Mouse (Mus musculus) MEL (cell line): ENCODE results near the gene Nwd1. TPM values are rescaled to one million over a fixed set of nuclear protein-coding genes. Genes with fewer than 3 reads are reported as not detected.

Experiments used
- DNase-seq: peaks from one replicate; pipeline ENCODE4 v3.0.0; 2011; ENCODE audit warnings: low read depth, low spot score
- H3K27ac ChIP-seq: 2 replicates; pipeline ENCODE4 v1.5.1; 2012; ENCODE audit warnings: low read depth, mild to moderate bottlenecking, control low read depth, low read length, moderate library complexity; ENCODE audit not compliant: control insufficient read depth
- H3K27me3 ChIP-seq, 2 experiments: fragments of 150-350 bp in 1 of 2; sonication (generic) in 1 of 2; 2 replicates each; pipeline ENCODE4 v1.6.1; 2012; ENCODE audit warnings: low read length in 2 of 2, mild to moderate bottlenecking in 2 of 2, improper control_type of control experiment in 1 of 2, moderate library complexity in 1 of 2; ENCODE audit not compliant: insufficient read depth in 2 of 2, control insufficient read depth in 1 of 2
- H3K36me3 ChIP-seq, 2 experiments: 2 replicates each; pipeline ENCODE4 v1.6.1; 2012 to 2014; ENCODE audit warnings: low read length in 2 of 2, improper control_type of control experiment in 1 of 2, inconsistent platforms in 1 of 2, mild to moderate bottlenecking in 1 of 2; ENCODE audit not compliant: insufficient read depth in 2 of 2, control insufficient read depth in 1 of 2
- H3K4me1 ChIP-seq, 2 experiments: fragments of 150-350 bp in 1 of 2; sonication (generic) in 1 of 2; 2 replicates each; pipeline ENCODE4 v1.6.1; 2012; ENCODE audit warnings: low read length in 2 of 2, improper control_type of control experiment in 1 of 2, mild to moderate bottlenecking in 1 of 2; ENCODE audit not compliant: insufficient read depth in 2 of 2, control insufficient read depth in 1 of 2
- H3K4me3 ChIP-seq, 2 experiments: fragments of 150-350 bp in 1 of 2; sonication (generic) in 1 of 2; 2 replicates each; pipeline ENCODE4 v1.5.1; 2012; ENCODE audit warnings: low read depth in 2 of 2, low read length in 2 of 2, mild to moderate bottlenecking in 2 of 2, moderate library complexity in 2 of 2, control low read depth in 1 of 2, improper control_type of control experiment in 1 of 2; ENCODE audit not compliant: control insufficient read depth in 1 of 2, insufficient read depth in 1 of 2
- H3K79me2 ChIP-seq: 2 replicates; pipeline ENCODE4 v1.6.1; 2012; ENCODE audit warnings: mild to moderate bottlenecking, low read length, moderate library complexity; ENCODE audit not compliant: control insufficient read depth, poor library complexity, insufficient read depth
- H3K9ac ChIP-seq: 2 replicates; pipeline ENCODE4 v1.6.1; 2012; ENCODE audit warnings: low read depth, mild to moderate bottlenecking, control low read depth, low read length, moderate library complexity; ENCODE audit not compliant: control insufficient read depth, poor library complexity, severe bottlenecking
- H3K9me3 ChIP-seq: fragments of 150-350 bp; sonication (generic); replicated peaks from 2 replicates; pipeline ENCODE4 v1.6.1; 2012; ENCODE audit warnings: mild to moderate bottlenecking, low read length, improper control_type of control experiment, moderate library complexity; ENCODE audit not compliant: insufficient read depth
- BHLHE40 ChIP-seq: IDR thresholded peaks from 2 replicates; pipeline ENCODE4 v1.6.1; 2012; ENCODE audit warnings: low read depth, mild to moderate bottlenecking, inconsistent platforms, low read length, improper control_type of control experiment, borderline replicate concordance
- CHD1 ChIP-seq: IDR thresholded peaks from 2 replicates; pipeline ENCODE4 v1.6.1; 2012; ENCODE audit warnings: low read depth, mild to moderate bottlenecking, inconsistent platforms, low read length, improper control_type of control experiment
- CHD2 ChIP-seq: IDR thresholded peaks from 2 replicates; pipeline ENCODE4 v1.6.1; 2011; ENCODE audit warnings: low read length, improper control_type of control experiment
- CTCF ChIP-seq, 3 experiments: IDR thresholded peaks in 2 of 3; conservative IDR thresholded peaks in 1 of 3; 2 replicates each; pipeline ENCODE4 v1.5.1; 2011 to 2012; ENCODE audit warnings: low read length in 3 of 3, low read depth in 2 of 3, mild to moderate bottlenecking in 2 of 3, improper control_type of control experiment in 1 of 3, inconsistent platforms in 1 of 3, mixed read lengths in 1 of 3, moderate library complexity in 1 of 3; ENCODE audit not compliant: control insufficient read depth in 1 of 3, insufficient read depth in 1 of 3, poor library complexity in 1 of 3, severe bottlenecking in 1 of 3
- E2F4 ChIP-seq: IDR thresholded peaks from 2 replicates; pipeline ENCODE4 v1.6.1; 2011; ENCODE audit warnings: low read depth, low read length, improper control_type of control experiment, borderline replicate concordance
- ELF1 ChIP-seq: IDR thresholded peaks from 2 replicates; pipeline ENCODE4 v1.6.1; 2014; ENCODE audit warnings: low read depth, mild to moderate bottlenecking, inconsistent platforms, low read length, improper control_type of control experiment, moderate library complexity
- EP300 ChIP-seq, 2 experiments: IDR thresholded peaks; 2 replicates each; pipeline ENCODE4 v1.6.1; 2011; ENCODE audit warnings: improper control_type of control experiment in 2 of 2, low read length in 2 of 2, low read depth in 1 of 2, mild to moderate bottlenecking in 1 of 2
- ETS1 ChIP-seq: IDR thresholded peaks from 2 replicates; pipeline ENCODE4 v1.6.1; 2012; ENCODE audit warnings: low read depth, mild to moderate bottlenecking, inconsistent platforms, low read length, improper control_type of control experiment, moderate library complexity
- GABPA ChIP-seq: IDR thresholded peaks from 2 replicates; pipeline ENCODE4 v1.6.1; 2012; ENCODE audit warnings: low read depth, mild to moderate bottlenecking, inconsistent platforms, low read length, improper control_type of control experiment, moderate library complexity
- GATA1 ChIP-seq: IDR thresholded peaks from 2 replicates; pipeline ENCODE4 v1.6.1; 2011; ENCODE audit warnings: low read depth, low read length, improper control_type of control experiment
- HCFC1 ChIP-seq: IDR thresholded peaks from 2 replicates; pipeline ENCODE4 v1.6.1; 2012; ENCODE audit warnings: low read depth, mild to moderate bottlenecking, inconsistent platforms, low read length, improper control_type of control experiment, moderate library complexity
- JUND ChIP-seq: IDR thresholded peaks from 2 replicates; pipeline ENCODE4 v1.6.1; 2011; ENCODE audit warnings: low read depth, mild to moderate bottlenecking, improper control_type of control experiment, low read length
- KAT2A ChIP-seq: conservative IDR thresholded peaks from 2 replicates; pipeline ENCODE4 v1.6.1; 2012; ENCODE audit warnings: low read depth, low read length, improper control_type of control experiment, inconsistent platforms
- MAFK ChIP-seq: IDR thresholded peaks from 2 replicates; pipeline ENCODE4 v1.6.1; 2011; ENCODE audit warnings: low read depth, mild to moderate bottlenecking, low read length, improper control_type of control experiment, borderline replicate concordance
- MAX ChIP-seq: IDR thresholded peaks from 2 replicates; pipeline ENCODE4 v1.6.1; 2011; ENCODE audit warnings: low read length, improper control_type of control experiment
- MAZ ChIP-seq: IDR thresholded peaks from 2 replicates; pipeline ENCODE4 v1.6.1; 2012; ENCODE audit warnings: low read depth, mild to moderate bottlenecking, inconsistent platforms, low read length, improper control_type of control experiment
- MXI1 ChIP-seq: IDR thresholded peaks from 2 replicates; pipeline ENCODE4 v1.6.1; 2011; ENCODE audit warnings: mild to moderate bottlenecking, low read depth, low read length, improper control_type of control experiment
- MYB ChIP-seq: IDR thresholded peaks from 2 replicates; pipeline ENCODE4 v1.6.1; 2011; ENCODE audit warnings: mild to moderate bottlenecking, low read depth, low read length, improper control_type of control experiment
- MYC ChIP-seq: IDR thresholded peaks from 2 replicates; pipeline ENCODE4 v1.6.1; 2011; ENCODE audit warnings: low read depth, mild to moderate bottlenecking, low read length, improper control_type of control experiment, moderate library complexity
- NELFE ChIP-seq: IDR thresholded peaks from 2 replicates; pipeline ENCODE4 v1.6.1; 2011; ENCODE audit warnings: low read depth, low read length, improper control_type of control experiment
- NRF1 ChIP-seq: IDR thresholded peaks from 2 replicates; pipeline ENCODE4 v1.6.1; 2014; ENCODE audit warnings: low read depth, mild to moderate bottlenecking, inconsistent platforms, low read length, improper control_type of control experiment, moderate library complexity; ENCODE audit not compliant: poor library complexity, insufficient read depth, severe bottlenecking
- POLR2A ChIP-seq, 2 experiments: IDR thresholded peaks; 2 replicates each; pipeline ENCODE4 v1.6.1; 2011 to 2012; ENCODE audit warnings: low read length in 2 of 2, mild to moderate bottlenecking in 2 of 2, control low read depth in 1 of 2, improper control_type of control experiment in 1 of 2, low read depth in 1 of 2, moderate library complexity in 1 of 2; ENCODE audit not compliant: control insufficient read depth in 1 of 2, insufficient read depth in 1 of 2, poor library complexity in 1 of 2
- POLR2AphosphoS2 ChIP-seq: IDR thresholded peaks from 2 replicates; pipeline ENCODE4 v1.6.1; 2011; ENCODE audit warnings: low read length, improper control_type of control experiment
- POLR2AphosphoS5 ChIP-seq: IDR thresholded peaks from 2 replicates; pipeline ENCODE4 v1.6.1; 2012; ENCODE audit warnings: low read depth, borderline replicate concordance, mild to moderate bottlenecking, inconsistent platforms, low read length, moderate library complexity, mixed read lengths
- RAD21 ChIP-seq: IDR thresholded peaks from 2 replicates; pipeline ENCODE4 v1.6.1; 2011; ENCODE audit warnings: mild to moderate bottlenecking, low read depth, low read length, improper control_type of control experiment
- RCOR1 ChIP-seq: IDR thresholded peaks from 2 replicates; pipeline ENCODE4 v1.6.1; 2012; ENCODE audit warnings: low read depth, mild to moderate bottlenecking, inconsistent platforms, low read length, improper control_type of control experiment
- SIN3A ChIP-seq: IDR thresholded peaks from 2 replicates; pipeline ENCODE4 v1.6.1; 2012; ENCODE audit warnings: low read length, improper control_type of control experiment, inconsistent platforms
- SMC3 ChIP-seq: IDR thresholded peaks from 2 replicates; pipeline ENCODE4 v1.6.1; 2011; ENCODE audit warnings: low read depth, low read length, improper control_type of control experiment
- TBP ChIP-seq: IDR thresholded peaks from 2 replicates; pipeline ENCODE4 v1.8.0; 2011; ENCODE audit warnings: low read depth, low read length, improper control_type of control experiment
- TCF12 ChIP-seq: IDR thresholded peaks from 2 replicates; pipeline ENCODE4 v1.6.1; 2014; ENCODE audit warnings: low read depth, mild to moderate bottlenecking, inconsistent platforms, low read length, improper control_type of control experiment, moderate library complexity
- USF1 ChIP-seq: IDR thresholded peaks from 2 replicates; pipeline ENCODE4 v1.6.1; 2014; ENCODE audit warnings: low read depth, mild to moderate bottlenecking, inconsistent platforms, low read length, improper control_type of control experiment, moderate library complexity
- USF2 ChIP-seq, 2 experiments: IDR thresholded peaks; 2 replicates each; pipeline ENCODE4 v1.6.1; 2011 to 2012; ENCODE audit warnings: improper control_type of control experiment in 2 of 2, low read length in 2 of 2, borderline replicate concordance in 1 of 2, inconsistent platforms in 1 of 2, low read depth in 1 of 2, mild to moderate bottlenecking in 1 of 2; ENCODE audit not compliant: insufficient read depth in 1 of 2
- ZC3H11A ChIP-seq: IDR thresholded peaks from 2 replicates; pipeline ENCODE4 v1.6.1; 2012; ENCODE audit warnings: low read depth, mild to moderate bottlenecking, inconsistent platforms, low read length, improper control_type of control experiment
- ZKSCAN1 ChIP-seq: IDR thresholded peaks from 2 replicates; pipeline ENCODE4 v1.6.1; 2012; ENCODE audit warnings: low read depth, mild to moderate bottlenecking, inconsistent platforms, low read length, improper control_type of control experiment, moderate library complexity
- ZMIZ1 ChIP-seq: IDR thresholded peaks from 2 replicates; pipeline ENCODE4 v1.6.1; 2012; ENCODE audit warnings: low read depth, mild to moderate bottlenecking, inconsistent platforms, low read length, improper control_type of control experiment, moderate library complexity
- ZNF384 ChIP-seq: IDR thresholded peaks from 2 replicates; pipeline ENCODE4 v1.6.1; 2012; ENCODE audit warnings: low read depth, mild to moderate bottlenecking, inconsistent platforms, low read length, improper control_type of control experiment
- polyA plus RNA-seq, 2 experiments: library from polyadenylated mRNA; stranded (reverse) in 1 of 2; unstranded in 1 of 2; fragments of >175 nt in 1 of 2; fragments of >200 nt in 1 of 2; gene quantifications; 2 replicates each; pipeline versions ENCODE4 v1.2.1 to v1.2.4; 2012; ENCODE audit warnings: low replicate concordance in 2 of 2, low read depth in 1 of 2; ENCODE audit not compliant: insufficient read length in 2 of 2, insufficient read depth in 1 of 2, missing spikeins in 1 of 2
- total RNA-seq: library from RNA; depleted of rRNA; stranded (reverse); fragments of 300-350 nt; gene quantifications from 2 replicates; pipeline ENCODE4 v1.2.3, GENCODE M21; 2012; rRNA removed

Gene Nwd1
- total RNA-seq, result 0.03 TPM in 1 of 2 replicates, not detected in the other
- polyA plus RNA-seq, result under 1 TPM in 1 of 2 experiments, not detected in 1; 0.03 TPM

GRCm38 (mm10) chr8:72646060-72646767, at the start of gene Nwd1:
TSS of gene Nwd1 (plus strand) at chr8:72646711.
- Histone ChIP-seq H3K9ac (no peak within 1 kb of the TSS), H3K79me2 (no peaks in the 10 kb centered on the region), H3K4me3 (no peak within 1 kb of the TSS), H3K4me1 (peaks cover 0 to 13% of the 10 kb centered on the region in 2 experiments; a peak in 2 of 4 replicates), H3K27ac (peak within 1 kb of the TSS; percentile 3; the same call in 1 of the 2 replicates), H3K27me3 (no peaks in the 10 kb centered on the region), H3K9me3 (no peaks in the 10 kb centered on the region), H3K36me3 (peaks cover 0 to 5% of the 10 kb centered on the region in 2 experiments; a peak in 1 of 4 replicates)
- DNase-seq, result peak; percentile 83
- TF ChIP-seq GATA1, result no peak
- TF ChIP-seq ZC3H11A, result no peak
- TF ChIP-seq ZMIZ1, result no peak
- no peak for TF ChIP-seq MAFK
- TF ChIP-seq CTCF (IDR thresholded peaks at IDR 0.05 in 2 of 3, conservative IDR thresholded peaks at IDR 0.05 in 1 of 3; ENCODE audit: control insufficient read depth in 1 of 3, insufficient read depth in 1 of 3, low read depth in 2 of 3, low read length in 3 of 3, poor library complexity in 1 of 3, severe bottlenecking in 1 of 3), result no peak
- no peak for TF ChIP-seq SMC3
- TF ChIP-seq CHD2, result no peak
- no peak for TF ChIP-seq BHLHE40
- no peak for TF ChIP-seq KAT2A
- no peak for TF ChIP-seq GABPA
- peak; percentile 28; the same call in 1 of the 2 replicates for TF ChIP-seq MAX
- peak; percentile 78 for TF ChIP-seq MXI1
- no peak for TF ChIP-seq CHD1
- TF ChIP-seq RCOR1, result no peak
- no peak for TF ChIP-seq E2F4
- no peak for TF ChIP-seq ZNF384
- TF ChIP-seq JUND, result no peak
- peak; percentile 65 to 80 for TF ChIP-seq EP300 (IDR thresholded peaks at IDR 0.05; ENCODE audit: low read depth in 1 of 2, low read length in 2 of 2)
- no peak for TF ChIP-seq MYC
- peak; percentile 82 for TF ChIP-seq SIN3A
- peak; percentile 84 for TF ChIP-seq ETS1
- no peak for TF ChIP-seq ZKSCAN1
- no peak for TF ChIP-seq ELF1
- TF ChIP-seq MAZ, result no peak
- no peak for TF ChIP-seq USF2 (IDR thresholded peaks at IDR 0.05; ENCODE audit: borderline replicate concordance in 1 of 2, insufficient read depth in 1 of 2, low read depth in 1 of 2, low read length in 2 of 2)
- no peak for TF ChIP-seq POLR2A (IDR thresholded peaks at IDR 0.05; ENCODE audit: control insufficient read depth in 1 of 2, insufficient read depth in 1 of 2, low read depth in 1 of 2, low read length in 2 of 2, poor library complexity in 1 of 2)
- TF ChIP-seq USF1, result no peak
- peak; percentile 55; the same call in 1 of the 2 replicates for TF ChIP-seq TCF12
- TF ChIP-seq MYB, result peak; percentile 86
- no peak for TF ChIP-seq RAD21
- TF ChIP-seq POLR2AphosphoS5, result no peak
- 0 out of 2 replicates have a peak, but pooled peaks have one; percentile 16 for TF ChIP-seq TBP
- no peak for TF ChIP-seq NRF1
- TF ChIP-seq NELFE, result no peak
- no peak for TF ChIP-seq POLR2AphosphoS2
- TF ChIP-seq HCFC1, result no peak
